Mouse (Mus musculus) neural tube, embryonic 14.5 days (tissue): ENCODE data around the gene Dst. TPM values are rescaled to one million over a fixed set of nuclear protein-coding genes. Genes with fewer than 3 reads are reported as not detected.

Experiments
- ATAC-seq: fragments of 200-750 bp; cut with Nextera tagmentation; 2 replicates; pipeline ENCODE4 v1.8.0; 2017; ENCODE audit warnings: low read depth, mild to moderate bottlenecking, moderate TSS enrichment, moderate library complexity
- H3K27ac ChIP-seq: fragments of 300-500 bp; sonication (generic); 2 replicates; pipeline ENCODE4 v1.5.1; 2014; ENCODE audit warnings: low read depth, mild to moderate bottlenecking, control low read depth, low read length, moderate library complexity, mixed read lengths
- H3K27me3 ChIP-seq: fragments of 300-500 bp; sonication (generic); 2 replicates; pipeline ENCODE4 v1.6.1; 2014; ENCODE audit warnings: low read length; ENCODE audit not compliant: control insufficient read depth, insufficient read depth
- H3K36me3 ChIP-seq: fragments of 300-500 bp; sonication (generic); 2 replicates; pipeline ENCODE4 v1.6.1; 2014; ENCODE audit warnings: low read length, mixed read lengths; ENCODE audit not compliant: control insufficient read depth, insufficient read depth
- H3K4me1 ChIP-seq: fragments of 300-500 bp; sonication (generic); 2 replicates; pipeline ENCODE4 v1.6.1; 2014; ENCODE audit warnings: low read length; ENCODE audit not compliant: control insufficient read depth, insufficient read depth
- H3K4me2 ChIP-seq: fragments of 300-500 bp; sonication (generic); 2 replicates; pipeline ENCODE4 v1.6.1; 2014; ENCODE audit warnings: mild to moderate bottlenecking, low read depth, low read length, control low read depth
- H3K4me3 ChIP-seq: fragments of 300-500 bp; sonication (generic); 2 replicates; pipeline ENCODE4 v1.5.1; 2014; ENCODE audit warnings: low read depth, low read length, control low read depth, mixed read lengths
- H3K9ac ChIP-seq: fragments of 300-500 bp; sonication (generic); replicated peaks from 2 replicates; pipeline ENCODE4 v1.6.1; 2014; ENCODE audit warnings: low read depth, mild to moderate bottlenecking, control low read depth, low read length, mixed read lengths
- H3K9me3 ChIP-seq: fragments of 300-500 bp; sonication (generic); 2 replicates; pipeline ENCODE4 v1.6.1; 2016; ENCODE audit warnings: low read length; ENCODE audit not compliant: control insufficient read depth
- WGBS: fragments of 180-500 bp; shearing (Covaris S2); extraction: QIAGEN DNeasy Blood & Tissue Kit; methylation state at CpG from one replicate; pipeline ENCODE4 v1.1.7; 2014; 5-methylcytosine and 5-hydroxymethylcytosine counted together
- polyA plus RNA-seq: library from polyadenylated mRNA; unstranded; fragments of >200 nt; fragmentation: Nextera tagmentation; extraction: Ambion mirVana; gene quantifications from 2 replicates; pipeline ENCODE4 v1.2.1, GENCODE M21; 2014

The Dst gene
- polyA plus RNA-seq, 1 experiment from 2014 or later = 66.8 TPM

GRCm38 (mm10) chr1:34287731-34288130 lies 379.7 kb downstream of the Dst start:
- 90% methylated on average over 10 of the region's 10 CpGs for WGBS
- H3K27me3 ChIP-seq = no peaks in the 10 kb centered on the region
- ATAC-seq = no peak
- H3K9ac ChIP-seq = no peak overlapping the region
- no peaks in the 10 kb centered on the region for H3K4me1 ChIP-seq
- H3K9me3 ChIP-seq = no peaks in the 10 kb centered on the region
- H3K4me3 ChIP-seq = no peak overlapping the region
- peaks cover 24% of the 10 kb centered on the region for H3K36me3 ChIP-seq
- H3K27ac ChIP-seq = no peak overlapping the region
- no peak overlapping the region for H3K4me2 ChIP-seq

GRCm38 (mm10) chr1:34288181-34288580 lies 380.2 kb downstream of the Dst start:
- Histone ChIP-seq H3K27ac (no peak overlapping the region), H3K9ac (no peak overlapping the region), H3K27me3 (no peaks in the 10 kb centered on the region), H3K4me2 (no peak overlapping the region), H3K4me1 (no peaks in the 10 kb centered on the region), H3K9me3 (no peaks in the 10 kb centered on the region), H3K4me3 (no peak overlapping the region), H3K36me3 (peaks cover 22% of the 10 kb centered on the region)
- WGBS = 95% methylated on average over 8 of the region's 8 CpGs
- ATAC-seq = no peak

DNA sequence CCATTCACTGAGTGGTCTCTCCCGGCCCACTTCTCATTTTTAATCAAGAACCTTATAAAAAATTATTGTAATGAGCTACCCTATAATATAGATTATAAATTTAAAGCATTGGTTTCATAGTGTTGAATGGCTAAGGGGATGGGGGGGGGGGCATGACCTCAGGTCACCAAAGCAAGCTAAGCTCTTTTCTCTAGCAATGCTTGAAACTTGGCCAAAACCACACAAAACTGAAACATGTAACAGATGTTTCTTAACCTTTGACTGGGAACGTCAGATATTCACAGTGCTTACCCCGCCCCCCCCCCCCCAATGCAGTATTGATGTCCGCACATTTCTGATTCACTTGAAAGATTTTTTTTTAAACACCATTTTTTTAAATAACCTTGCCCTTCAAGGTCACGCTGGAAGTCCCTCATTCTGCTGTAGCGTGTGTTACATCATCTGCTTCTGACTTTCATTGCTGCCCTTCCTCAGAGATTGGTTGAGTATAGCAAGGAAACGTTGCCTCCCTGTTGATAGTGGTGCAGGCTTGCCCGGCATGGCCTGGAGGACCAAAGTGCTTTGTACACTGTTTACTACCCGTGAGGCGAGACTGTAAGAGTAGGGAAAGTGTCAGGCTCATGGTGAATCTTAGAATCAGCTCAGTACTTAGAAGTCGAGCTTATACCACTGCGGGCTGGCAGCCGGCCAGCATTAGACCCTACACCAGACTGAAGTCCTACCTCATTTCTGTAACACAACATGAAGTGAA lies 380.9 kb downstream of the Dst start:
- Histone ChIP-seq H3K27me3 (no peaks in the 10 kb centered on the region), H3K9ac (no peak overlapping the region), H3K36me3 (peaks cover 22% of the 10 kb centered on the region), H3K4me2 (no peak overlapping the region), H3K4me3 (no peak overlapping the region), H3K27ac (no peak overlapping the region), H3K4me1 (no peaks in the 10 kb centered on the region), H3K9me3 (no peaks in the 10 kb centered on the region)
- WGBS = 92% methylated on average over 13 of the region's 13 CpGs
- ATAC-seq = no peak

DNA sequence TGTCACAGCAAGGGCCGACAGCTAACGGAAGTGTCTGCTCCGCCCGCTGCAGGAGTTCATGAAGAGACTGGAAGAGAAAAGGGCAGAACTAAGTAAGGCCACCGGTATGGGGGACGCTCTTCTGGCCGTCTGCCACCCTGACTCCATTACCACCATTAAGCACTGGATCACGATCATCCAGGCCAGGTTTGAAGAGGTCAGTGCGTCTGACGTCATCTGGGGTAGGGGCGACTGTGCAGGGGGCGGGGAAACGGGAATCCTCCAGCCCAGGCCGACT lies 381.4 kb downstream of the Dst start:
- no peaks in the 10 kb centered on the region for H3K4me1 ChIP-seq
- H3K27ac ChIP-seq = no peak overlapping the region
- H3K36me3 ChIP-seq = peaks cover 24% of the 10 kb centered on the region
- H3K4me2 ChIP-seq = no peak overlapping the region
- WGBS = 89% methylated on average over 14 of the region's 14 CpGs
- no peaks in the 10 kb centered on the region for H3K27me3 ChIP-seq
- H3K9me3 ChIP-seq = no peaks in the 10 kb centered on the region
- ATAC-seq = no peak
- H3K9ac ChIP-seq = no peak overlapping the region
- no peak overlapping the region for H3K4me3 ChIP-seq

DNA sequence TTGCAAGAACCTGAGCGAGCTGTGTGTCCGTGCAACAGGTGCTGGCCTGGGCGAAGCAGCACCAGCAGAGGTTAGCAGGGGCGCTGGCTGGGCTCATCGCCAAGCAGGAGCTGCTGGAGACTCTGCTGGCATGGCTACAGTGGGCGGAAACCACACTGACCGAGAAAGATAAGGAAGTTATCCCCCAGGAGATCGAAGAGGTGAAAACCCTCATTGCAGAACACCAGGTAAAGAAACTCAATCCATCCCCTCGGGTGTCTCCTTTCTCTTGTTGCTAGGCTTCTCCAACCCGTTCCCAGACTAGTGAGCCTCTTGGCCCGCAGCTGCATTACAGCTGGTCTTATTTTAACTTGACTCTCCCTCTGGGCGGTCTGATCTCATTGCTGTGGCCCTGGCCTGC lies 382.3 kb downstream of the Dst start:
- Histone ChIP-seq H3K27ac (no peak overlapping the region), H3K4me1 (no peaks in the 10 kb centered on the region), H3K4me3 (no peak overlapping the region), H3K9me3 (no peaks in the 10 kb centered on the region), H3K27me3 (no peaks in the 10 kb centered on the region), H3K9ac (no peak overlapping the region), H3K36me3 (peaks cover 30% of the 10 kb centered on the region), H3K4me2 (no peak overlapping the region)
- WGBS = 96% methylated on average over 12 of the region's 12 CpGs
- no peak for ATAC-seq

DNA sequence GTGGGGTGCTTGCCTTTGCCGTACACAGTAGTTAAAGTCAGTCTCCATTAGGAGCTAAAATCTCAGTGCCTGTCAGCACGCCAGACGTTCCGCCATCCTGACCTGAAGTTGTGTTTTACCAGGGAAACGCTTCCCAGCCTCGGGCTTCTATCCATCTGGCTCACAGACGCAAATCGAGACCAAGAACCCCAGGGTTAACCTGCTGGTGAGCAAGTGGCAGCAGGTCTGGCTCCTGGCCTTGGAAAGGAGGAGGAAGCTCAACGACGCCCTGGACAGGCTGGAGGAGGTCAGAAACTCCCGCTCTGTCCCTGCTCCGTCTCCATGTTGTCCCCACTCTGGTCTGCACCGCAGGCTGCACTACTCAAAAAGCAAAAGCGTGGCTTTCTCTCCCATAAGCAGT lies 385.2 kb downstream of the Dst start:
- Histone ChIP-seq H3K4me1 (no peaks in the 10 kb centered on the region), H3K4me3 (no peak overlapping the region), H3K27ac (no peak overlapping the region), H3K9me3 (no peaks in the 10 kb centered on the region), H3K27me3 (no peaks in the 10 kb centered on the region), H3K9ac (no peak overlapping the region), H3K4me2 (no peak overlapping the region), H3K36me3 (peaks cover 28% of the 10 kb centered on the region)
- 91% methylated on average over 14 of the region's 14 CpGs for WGBS
- no peak for ATAC-seq

DNA sequence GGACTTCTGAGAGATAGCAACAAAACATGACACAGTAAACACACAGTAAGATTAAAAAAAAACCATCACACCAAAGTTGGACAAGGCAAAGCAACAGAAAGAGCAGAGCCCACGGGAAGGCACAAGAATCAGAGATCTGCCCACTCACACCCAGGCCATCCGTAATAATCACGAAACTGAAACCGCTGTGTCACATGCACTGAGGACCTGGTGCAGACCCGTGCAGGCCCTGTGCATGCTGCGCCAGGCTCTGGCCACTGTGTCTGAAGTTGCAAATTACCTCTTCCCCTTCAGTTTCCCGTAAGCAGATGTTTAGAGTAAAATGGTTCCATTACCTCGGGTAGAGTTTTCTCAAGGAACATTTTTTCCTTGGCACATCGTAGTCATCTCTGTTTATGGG lies 389.6 kb downstream of the Dst start:
- 91% methylated on average over 9 of the region's 9 CpGs for WGBS
- Histone ChIP-seq H3K4me2 (no peak overlapping the region), H3K36me3 (peaks cover 28% of the 10 kb centered on the region), H3K9ac (no peak overlapping the region), H3K4me1 (no peaks in the 10 kb centered on the region), H3K9me3 (no peaks in the 10 kb centered on the region), H3K4me3 (no peak overlapping the region), H3K27me3 (no peaks in the 10 kb centered on the region), H3K27ac (no peak overlapping the region)
- ATAC-seq = no peak

DNA sequence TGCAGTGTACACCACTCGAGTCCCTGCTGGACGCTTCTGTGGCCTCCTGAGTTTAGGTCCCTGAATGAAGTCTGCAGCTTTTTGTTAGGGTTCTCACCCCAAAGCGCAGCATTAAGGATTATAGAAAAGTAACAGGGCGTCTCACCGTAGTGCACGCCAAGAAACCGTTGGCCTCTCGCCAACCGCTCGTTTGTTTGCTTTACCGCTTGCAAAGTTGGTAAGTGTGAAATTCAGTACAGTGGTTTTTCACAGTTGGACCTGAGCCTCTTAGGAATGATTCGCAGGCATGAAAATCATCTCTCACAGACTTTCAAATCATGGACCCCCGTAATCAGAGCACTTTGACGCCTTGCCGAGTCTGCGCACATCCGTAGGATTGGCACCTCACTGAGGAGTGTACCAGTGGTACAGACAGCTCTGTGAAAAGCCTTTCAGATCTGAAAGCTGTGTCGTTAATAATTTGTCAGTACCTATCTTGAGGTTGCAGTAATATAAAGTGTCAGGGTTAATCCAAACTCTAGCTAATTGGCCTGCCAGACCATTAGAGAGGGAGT lies 390.7 kb downstream of the Dst start:
- H3K4me3 ChIP-seq = no peak overlapping the region
- H3K9me3 ChIP-seq = no peaks in the 10 kb centered on the region
- no peak overlapping the region for H3K27ac ChIP-seq
- H3K36me3 ChIP-seq = peaks cover 34% of the 10 kb centered on the region
- no peak overlapping the region for H3K9ac ChIP-seq
- 62% methylated on average over 18 of the region's 18 CpGs for WGBS
- no peak overlapping the region for H3K4me2 ChIP-seq
- no peaks in the 10 kb centered on the region for H3K27me3 ChIP-seq
- ATAC-seq = no peak
- no peaks in the 10 kb centered on the region for H3K4me1 ChIP-seq

DNA sequence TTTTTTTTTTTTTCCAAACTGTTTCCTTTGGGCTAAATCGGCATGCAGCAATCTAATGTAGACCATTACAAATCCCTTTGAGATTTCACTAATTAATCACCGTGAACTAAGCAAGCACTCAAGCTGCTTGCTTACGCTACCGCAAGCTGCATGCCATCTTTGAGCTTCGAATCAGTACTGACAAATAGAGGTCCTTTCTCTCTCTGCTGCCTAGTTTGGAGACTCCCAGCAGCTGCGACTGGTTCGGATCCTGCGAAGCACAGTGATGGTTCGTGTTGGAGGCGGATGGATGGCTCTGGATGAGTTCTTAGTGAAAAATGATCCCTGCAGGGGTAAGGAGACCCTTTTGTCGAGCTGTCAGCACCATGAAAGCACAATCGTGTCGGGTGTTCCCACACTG lies 391.5 kb downstream of the Dst start:
- no peak overlapping the region for H3K4me2 ChIP-seq
- WGBS = 43% methylated on average over 13 of the region's 13 CpGs
- no peak overlapping the region for H3K9ac ChIP-seq
- no peaks in the 10 kb centered on the region for H3K27me3 ChIP-seq
- no peaks in the 10 kb centered on the region for H3K4me1 ChIP-seq
- no peak overlapping the region for H3K4me3 ChIP-seq
- peaks cover 31% of the 10 kb centered on the region for H3K36me3 ChIP-seq
- H3K9me3 ChIP-seq = no peaks in the 10 kb centered on the region
- ATAC-seq = no peak
- H3K27ac ChIP-seq = no peak overlapping the region
